Mouse (Mus musculus) lung, adult 2 months (tissue): ENCODE data around the gene Stx19. TPM values are rescaled to one million over a fixed set of nuclear protein-coding genes. Genes with fewer than 3 reads are reported as not detected.

Experiments used
- DNase-seq: peaks from one replicate; pipeline ENCODE4 v3.0.0; 2022
- H3K4me1 ChIP-seq: fragments of 200-500 bp; 2 replicates; pipeline ENCODE4 v1.6.1; 2011; ENCODE audit warnings: low read length; ENCODE audit not compliant: control insufficient read depth, insufficient read depth
- H3K4me3 ChIP-seq: fragments of 200-500 bp; replicated peaks from 2 replicates; pipeline ENCODE3; 2011; ENCODE audit warnings: low read depth, mild to moderate bottlenecking, control low read depth, low read length; ENCODE audit errors: extremely low read depth
- CTCF ChIP-seq: fragments of 200-500 bp; IDR thresholded peaks from 2 replicates; pipeline ENCODE4 v1.5.1; 2011; ENCODE audit warnings: mild to moderate bottlenecking, low read length, control low read depth; ENCODE audit not compliant: insufficient read depth
- POLR2A ChIP-seq: fragments of 200-500 bp; IDR thresholded peaks from 2 replicates; pipeline ENCODE4 v1.6.1; 2011; ENCODE audit warnings: low read depth, mild to moderate bottlenecking, control low read depth, low read length, borderline replicate concordance; ENCODE audit errors: extremely low read depth
- WGBS: fragments of 180-500 bp; shearing (Covaris S2); methylation state at CpG from one replicate; pipeline ENCODE4 v1.1.7; 2018; 5-methylcytosine and 5-hydroxymethylcytosine counted together
- polyA plus RNA-seq: library from polyadenylated mRNA; depleted of rRNA; stranded (reverse); fragments of >200 nt; gene quantifications from 2 replicates; pipeline ENCODE4 v1.2.3, GENCODE M21; 2012

Stx19 gene
- polyA plus RNA-seq, 1 experiment = 1.2 TPM

DNA sequence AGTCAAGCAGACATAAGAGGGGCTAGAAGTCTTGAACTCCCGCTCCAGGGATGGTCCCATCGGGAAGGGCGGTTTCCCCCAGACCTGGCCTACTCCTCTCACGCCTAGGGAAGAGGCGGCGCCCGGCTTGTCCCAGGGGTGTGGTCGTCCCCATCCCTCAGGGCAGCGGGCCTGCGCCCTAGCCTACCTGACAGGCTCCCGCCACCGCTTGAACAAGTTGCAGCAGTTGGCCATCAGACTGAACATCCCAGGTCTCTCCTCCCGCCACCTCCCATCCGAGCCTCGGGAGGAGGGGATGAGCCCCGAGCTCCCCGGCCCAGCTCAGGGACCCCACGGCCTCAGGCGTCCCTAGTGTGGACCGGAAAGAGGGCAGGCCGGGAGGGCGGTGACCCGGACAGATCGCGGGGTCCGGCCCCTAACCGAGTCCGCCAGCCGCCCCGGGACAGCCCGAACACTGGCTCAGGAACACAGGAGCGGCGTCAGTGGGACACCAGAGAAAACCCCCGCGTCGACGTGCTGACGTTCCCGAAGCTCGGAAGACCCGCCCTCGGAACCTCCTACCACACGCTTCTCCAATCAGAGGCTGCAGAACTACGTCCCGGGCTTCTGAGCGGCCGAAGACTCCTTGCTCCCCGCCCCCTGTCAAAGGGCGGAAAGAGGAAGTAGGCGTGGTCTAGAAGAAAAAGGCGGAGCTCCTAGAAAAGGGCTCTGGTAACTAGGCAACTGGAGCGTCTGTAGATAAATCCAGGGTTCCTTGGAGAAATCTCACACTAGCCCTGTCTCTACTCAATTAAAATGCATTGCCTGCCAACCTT, 32.2 kb downstream of the Stx19 start, which contains the start of gene Arl13b:
Gene Arl13b, minus strand, starts transcription at position 543 of the 815 bp plus-strand sequence.
- peak; percentile 87 for DNase-seq
- peak within 1 kb of the TSS; percentile 68 for H3K4me3 ChIP-seq
- peaks cover 2% of the 10 kb centered on the region; the same call in 1 of the 2 replicates for H3K4me1 ChIP-seq
- TF ChIP-seq CTCF = no peak
- TF ChIP-seq POLR2A = peak; percentile 82; the same call in 1 of the 2 replicates
- WGBS = under 1% methylated on average over 52 of the region's 52 CpGs

DNA sequence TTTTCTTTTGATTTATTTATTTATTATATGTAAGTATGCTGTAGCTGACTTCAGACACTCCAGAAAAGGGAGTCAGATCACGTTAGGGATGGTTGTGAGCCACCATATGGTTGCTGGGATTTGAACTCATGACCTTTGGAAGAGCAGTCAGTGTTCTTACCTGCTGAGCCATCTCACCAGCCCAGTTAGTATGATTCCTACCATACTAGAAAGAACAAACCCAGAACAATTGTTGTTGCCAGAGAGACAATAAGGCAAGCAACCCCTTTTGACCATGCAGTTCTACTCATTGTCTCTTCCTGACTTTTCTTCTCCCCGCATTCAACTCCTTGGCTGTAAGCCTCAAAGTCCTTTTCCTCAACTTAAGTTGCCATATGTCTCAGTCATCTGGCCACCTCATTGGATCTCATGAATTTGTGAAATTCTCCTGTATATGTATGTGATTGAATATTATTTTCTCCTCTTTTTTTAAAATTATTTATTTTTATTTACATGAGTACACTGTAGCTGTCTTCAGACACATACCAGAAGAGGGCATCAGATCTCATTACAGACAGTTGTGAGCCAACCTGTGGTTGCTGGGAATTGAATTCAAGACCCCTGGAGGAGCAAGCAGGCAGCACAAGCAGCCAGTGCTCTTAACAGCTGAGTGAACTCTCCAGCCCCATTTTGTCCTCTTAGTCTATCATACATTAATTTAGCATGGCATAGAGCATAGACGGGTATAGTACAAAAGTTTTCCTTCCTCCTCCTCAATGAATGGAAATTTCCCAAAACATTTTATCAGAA, 38.2 kb downstream of the Stx19 start:
- TF ChIP-seq CTCF = no peak
- TF ChIP-seq POLR2A = no peak
- Histone ChIP-seq H3K4me3 (no peak overlapping the region), H3K4me1 (peaks cover 7% of the 10 kb centered on the region)
- WGBS = 82% methylated on average over 3 of the region's 3 CpGs
- DNase-seq = no peak

DNA sequence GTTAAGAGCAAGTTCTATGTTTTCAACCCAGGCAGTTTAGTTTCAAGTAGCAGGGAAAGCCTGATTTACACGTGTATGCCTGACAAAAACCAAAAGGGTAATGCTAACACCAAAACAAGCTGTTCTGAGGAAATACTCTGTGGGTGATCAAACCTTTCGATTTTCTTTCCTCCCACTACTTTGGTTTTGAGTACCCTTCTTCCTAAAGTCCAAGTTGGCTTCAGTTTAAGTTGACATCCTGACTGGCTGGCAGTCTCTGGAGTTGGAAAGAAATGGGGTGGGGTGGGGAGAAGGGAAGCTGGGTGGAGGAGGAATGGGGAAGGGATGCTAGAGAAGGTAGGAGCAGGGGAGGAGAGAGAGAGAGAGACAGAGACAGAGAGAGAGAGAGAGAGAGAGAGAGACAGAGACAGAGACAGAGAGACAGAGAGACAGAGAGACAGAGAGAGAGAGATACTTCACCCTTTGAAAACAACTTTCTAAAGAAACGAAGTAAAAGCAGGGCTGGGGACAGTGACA, 39.2 kb downstream of the Stx19 start:
- WGBS = 6% methylated on average over 3 of the region's 3 CpGs
- no peak for TF ChIP-seq CTCF
- TF ChIP-seq POLR2A = no peak
- Histone ChIP-seq H3K4me3 (peak overlapping the region; percentile 100), H3K4me1 (peaks cover 7% of the 10 kb centered on the region)
- no peak for DNase-seq

DNA sequence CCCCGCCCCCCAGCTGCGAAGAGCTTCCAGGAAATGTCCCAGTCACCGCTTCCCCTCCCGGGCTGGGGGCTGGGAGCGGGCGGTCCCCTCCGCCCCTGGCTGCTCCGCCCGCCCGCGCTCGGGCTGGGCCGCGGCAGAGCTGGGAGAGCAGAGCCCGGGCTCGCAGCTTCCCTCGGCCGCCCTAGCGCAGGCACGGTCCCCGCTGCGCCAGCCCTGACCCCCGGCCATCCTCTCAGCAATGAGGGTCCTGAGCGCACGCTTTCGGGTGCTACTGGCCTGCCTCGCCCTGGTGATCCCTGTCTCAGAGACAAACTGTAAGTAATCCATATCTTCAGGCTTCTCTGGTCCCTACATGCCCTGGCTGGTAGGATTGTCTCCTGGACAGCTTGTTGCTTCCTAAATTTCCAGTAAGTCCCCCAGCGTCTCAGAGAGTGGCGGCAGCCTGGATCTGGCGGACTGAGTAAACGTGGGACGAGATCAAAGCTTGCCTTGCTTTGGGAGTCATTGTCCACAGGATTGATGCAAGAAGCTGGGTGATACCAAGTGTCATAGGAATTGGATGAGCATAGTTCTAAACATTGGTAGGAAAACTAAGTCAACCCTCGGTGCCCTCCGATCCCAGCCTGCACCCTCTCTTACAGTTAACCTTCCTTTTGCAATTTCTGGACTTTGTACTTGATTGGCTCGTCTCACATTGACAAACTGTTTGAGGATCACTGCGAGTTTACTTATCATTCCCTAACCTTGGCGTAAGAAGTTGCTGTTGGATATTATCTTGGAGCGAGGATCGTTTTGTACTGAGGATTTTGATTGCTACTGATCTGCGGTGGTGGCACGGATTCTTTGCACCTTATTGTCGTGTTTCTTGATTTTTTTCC, 40.0 kb downstream of the Stx19 start, which contains the start of gene Pros1:
Gene Pros1, plus strand, starts transcription at position 117 of the 878 bp plus-strand sequence.
- WGBS = 3% methylated on average over 40 of the region's 42 CpGs
- DNase-seq = peak; percentile 66
- Histone ChIP-seq H3K4me3 (peak within 1 kb of the TSS; percentile 100), H3K4me1 (peaks cover 7% of the 10 kb centered on the region)
- no peak for TF ChIP-seq CTCF
- TF ChIP-seq POLR2A = peak; percentile 79

DNA sequence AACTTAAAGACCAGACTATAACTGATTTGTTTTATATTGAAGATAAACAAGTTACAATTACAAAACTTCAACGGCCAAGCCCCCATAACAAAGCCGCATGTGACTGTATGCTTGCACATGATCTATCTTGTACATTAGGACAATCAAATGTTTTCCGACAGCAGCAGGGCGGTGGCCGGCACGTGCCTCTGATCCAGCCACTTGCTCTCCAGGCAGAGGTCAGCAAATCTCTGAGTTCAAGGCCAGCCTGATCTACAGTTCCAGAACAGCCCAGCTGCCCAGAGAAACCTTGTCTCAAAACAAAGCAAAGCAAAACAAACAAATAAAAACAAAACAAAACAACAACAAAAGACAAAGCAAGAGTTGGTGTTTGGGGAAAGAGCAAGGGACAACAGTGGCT, 40.9 kb downstream of the Stx19 start:
- H3K4me3 ChIP-seq = peak overlapping the region; percentile 6
- H3K4me1 ChIP-seq = peaks cover 7% of the 10 kb centered on the region
- WGBS = 45% methylated on average over 6 of the region's 6 CpGs
- TF ChIP-seq POLR2A (no peak), CTCF (no peak)
- no peak for DNase-seq

DNA sequence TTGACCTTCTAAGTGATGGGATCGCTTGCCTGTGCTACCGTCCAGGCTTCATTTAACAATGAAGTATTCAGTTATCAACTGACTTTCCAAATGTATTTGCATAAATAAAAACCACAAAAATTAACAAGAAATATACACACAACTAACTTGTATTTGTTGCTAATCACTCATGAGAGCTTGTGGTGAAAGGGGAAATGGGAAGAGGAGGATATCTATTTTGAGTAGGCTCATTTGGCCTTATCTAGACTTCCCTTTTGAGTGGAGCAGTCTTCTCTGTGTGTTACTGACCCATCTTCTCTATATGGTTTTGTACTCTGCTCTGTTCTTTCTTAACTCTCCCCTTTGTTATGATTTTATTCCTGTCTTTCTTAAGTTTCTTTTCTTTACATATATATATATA, 41.8 kb downstream of the Stx19 start:
- 94% methylated on average over 2 of the region's 2 CpGs for WGBS
- H3K4me1 ChIP-seq = peaks cover 7% of the 10 kb centered on the region
- H3K4me3 ChIP-seq = no peak overlapping the region
- no peak for TF ChIP-seq POLR2A
- no peak for TF ChIP-seq CTCF
- no peak for DNase-seq

DNA sequence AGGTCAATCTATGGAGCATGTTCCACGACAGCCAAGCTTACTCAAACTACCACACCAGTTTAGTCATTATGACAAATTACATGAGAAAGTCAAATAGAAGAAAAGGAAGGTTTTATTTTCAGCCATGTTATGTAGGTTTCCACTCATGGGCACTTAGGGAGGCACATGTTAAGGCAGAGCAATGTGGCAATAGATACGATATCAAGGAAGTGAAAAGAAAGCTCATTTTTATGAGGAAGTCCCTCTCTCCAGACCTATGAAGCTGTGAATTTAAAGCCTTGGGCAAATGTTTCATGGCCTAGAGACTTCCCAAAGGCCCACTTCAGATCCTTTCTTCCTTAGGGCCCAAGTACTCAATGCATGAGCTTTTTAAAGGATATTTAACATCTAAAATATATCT, 43.0 kb downstream of the Stx19 start:
- 79% methylated on average over 2 of the region's 2 CpGs for WGBS
- Histone ChIP-seq H3K4me1 (peaks cover 7% of the 10 kb centered on the region), H3K4me3 (no peak overlapping the region)
- DNase-seq = no peak
- TF ChIP-seq POLR2A (no peak), CTCF (no peak)

DNA sequence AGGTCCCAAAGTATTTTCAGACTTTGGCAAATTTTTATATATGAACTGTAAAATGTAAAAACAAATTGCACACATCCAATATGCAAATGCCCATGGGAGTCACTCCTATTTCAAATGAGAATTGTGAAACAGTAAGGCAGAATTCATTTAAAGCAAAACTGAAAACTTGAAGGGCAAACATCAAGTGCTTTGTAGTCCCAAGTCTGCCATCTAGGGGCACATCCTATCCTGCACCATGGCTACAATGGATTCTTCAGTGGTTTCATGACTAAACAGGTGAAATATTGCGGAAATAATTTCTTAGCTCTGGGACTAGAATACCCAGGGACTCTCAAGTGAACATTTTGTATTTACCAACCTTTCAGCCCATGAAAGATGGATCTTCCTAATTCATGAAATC, 43.5 kb downstream of the Stx19 start:
- H3K4me3 ChIP-seq = no peak overlapping the region
- H3K4me1 ChIP-seq = peaks cover 7% of the 10 kb centered on the region
- no peak for DNase-seq
- 79% methylated on average over 1 of the region's 1 CpGs for WGBS
- no peak for TF ChIP-seq POLR2A
- TF ChIP-seq CTCF = 0 out of 2 replicates have a peak, but pooled peaks have one; percentile 16
